Mouse (Mus musculus) CH12.LX (cell line): ENCODE measurements at regions not wholly inside any gene's neighbourhood (a gene's known extent, or its start where the extent isn't known, plus 50 kb on each side); places are given as distances from the start of the nearest gene placed in this dataset.

Experiments
- DNase-seq: peaks from one replicate; pipeline ENCODE4 v3.0.0-alpha.2; 2013; ENCODE audit errors: extremely low read depth
- H3K27ac ChIP-seq: 2 replicates; pipeline ENCODE4 v1.5.1; 2012; ENCODE audit warnings: low read depth, mild to moderate bottlenecking, control low read depth, moderate library complexity; ENCODE audit not compliant: insufficient read depth
- H3K27me3 ChIP-seq: replicated peaks from 2 replicates; pipeline ENCODE3; 2012; ENCODE audit warnings: inconsistent platforms
- H3K36me3 ChIP-seq, 2 experiments: replicated peaks in 1 of 2; 2 replicates each; pipeline versions ENCODE3 to v1.6.1; 2012; ENCODE audit warnings: inconsistent platforms in 1 of 2, low read length in 1 of 2, mild to moderate bottlenecking in 1 of 2, mixed read lengths in 1 of 2, moderate library complexity in 1 of 2; ENCODE audit not compliant: control insufficient read depth in 1 of 2, insufficient read depth in 1 of 2
- H3K4me1 ChIP-seq, 2 experiments: 2 replicates each; pipeline ENCODE4 v1.6.1; 2012; ENCODE audit warnings: inconsistent platforms in 1 of 2, moderate library complexity in 1 of 2; ENCODE audit not compliant: insufficient read depth in 2 of 2, control insufficient read depth in 1 of 2
- H3K4me2 ChIP-seq: 2 replicates; pipeline ENCODE4 v1.6.1; 2012; ENCODE audit warnings: low read depth, mild to moderate bottlenecking, control low read depth; ENCODE audit not compliant: poor library complexity, insufficient read depth, severe bottlenecking
- H3K4me3 ChIP-seq, 3 experiments: fragments of 150-350 bp in 1 of 3; sonication (generic) in 1 of 3; replicated peaks in 1 of 3; 2 replicates each; pipeline versions ENCODE3 to v1.5.1; 2011 to 2012; ENCODE audit warnings: low read depth in 2 of 3, low read length in 2 of 3, mild to moderate bottlenecking in 2 of 3, moderate library complexity in 2 of 3, control low read depth in 1 of 3, improper control_type of control experiment in 1 of 3, inconsistent platforms in 1 of 3, mixed read lengths in 1 of 3; ENCODE audit not compliant: poor library complexity in 1 of 3
- H3K79me2 ChIP-seq: replicated peaks from 2 replicates; pipeline ENCODE4 v1.6.1; 2012; ENCODE audit warnings: mild to moderate bottlenecking, moderate library complexity; ENCODE audit not compliant: control insufficient read depth, poor library complexity, insufficient read depth, severe bottlenecking; ENCODE audit errors: extremely low read depth
- H3K9ac ChIP-seq: 2 replicates; pipeline ENCODE4 v1.6.1; 2012; ENCODE audit warnings: low read depth, mild to moderate bottlenecking, control low read depth, moderate library complexity; ENCODE audit not compliant: insufficient read depth
- H3K9me3 ChIP-seq: replicated peaks from 2 replicates; pipeline ENCODE3; 2012; ENCODE audit warnings: low read length, inconsistent platforms, mixed read lengths
- BHLHE40 ChIP-seq: IDR thresholded peaks from 2 replicates; pipeline ENCODE4 v1.6.1; 2011; ENCODE audit warnings: mild to moderate bottlenecking, low read depth, low read length, improper control_type of control experiment
- CHD1 ChIP-seq: IDR thresholded peaks from 2 replicates; pipeline ENCODE4 v1.6.1; 2012; ENCODE audit warnings: low read depth, low read length, improper control_type of control experiment, inconsistent platforms
- E2F4 ChIP-seq: IDR thresholded peaks from 2 replicates; pipeline ENCODE4 v1.6.1; 2011; ENCODE audit warnings: low read depth, low read length, improper control_type of control experiment; ENCODE audit not compliant: insufficient replicate concordance
- ETS1 ChIP-seq: conservative IDR thresholded peaks from 2 replicates; pipeline ENCODE4 v1.6.1; 2012; ENCODE audit warnings: low read depth, mild to moderate bottlenecking, inconsistent platforms, low read length, improper control_type of control experiment, moderate library complexity
- GABPA ChIP-seq: IDR thresholded peaks from 2 replicates; pipeline ENCODE4 v1.6.1; 2012; ENCODE audit warnings: low read depth, low read length, improper control_type of control experiment, inconsistent platforms; ENCODE audit not compliant: insufficient replicate concordance
- JUN ChIP-seq: IDR thresholded peaks from 2 replicates; pipeline ENCODE4 v1.6.1; 2011; ENCODE audit warnings: low read depth, mild to moderate bottlenecking, low read length, improper control_type of control experiment, moderate library complexity; ENCODE audit not compliant: insufficient read depth
- KAT2A ChIP-seq: IDR thresholded peaks from 2 replicates; pipeline ENCODE4 v1.6.1; 2012; ENCODE audit warnings: low read length, improper control_type of control experiment, inconsistent platforms; ENCODE audit not compliant: insufficient replicate concordance
- MAFK ChIP-seq: IDR thresholded peaks from 2 replicates; pipeline ENCODE4 v1.6.1; 2011; ENCODE audit warnings: low read length, improper control_type of control experiment; ENCODE audit not compliant: insufficient replicate concordance
- MYC ChIP-seq: IDR thresholded peaks from 2 replicates; pipeline ENCODE4 v1.6.1; 2011; ENCODE audit warnings: low read depth, mild to moderate bottlenecking, improper control_type of control experiment, low read length
- NELFE ChIP-seq: IDR thresholded peaks from 2 replicates; pipeline ENCODE4 v1.6.1; 2011; ENCODE audit warnings: low read depth, low read length, improper control_type of control experiment
- NRF1 ChIP-seq: IDR thresholded peaks from 2 replicates; pipeline ENCODE4 v1.6.1; 2014; ENCODE audit warnings: low read depth, mild to moderate bottlenecking, inconsistent platforms, low read length, improper control_type of control experiment, moderate library complexity
- POLR2AphosphoS2 ChIP-seq: IDR thresholded peaks from 2 replicates; pipeline ENCODE4 v1.6.1; 2011; ENCODE audit warnings: low read depth, low read length, improper control_type of control experiment
- RCOR1 ChIP-seq: conservative IDR thresholded peaks from 2 replicates; pipeline ENCODE4 v1.6.1; 2012; ENCODE audit warnings: low read depth, mild to moderate bottlenecking, inconsistent platforms, low read length, improper control_type of control experiment
- SIN3A ChIP-seq: IDR thresholded peaks from 2 replicates; pipeline ENCODE4 v1.6.1; 2012; ENCODE audit warnings: low read length, improper control_type of control experiment, inconsistent platforms
- TBP ChIP-seq: conservative IDR thresholded peaks from 2 replicates; pipeline ENCODE4 v1.6.1; 2011; ENCODE audit warnings: low read depth, low read length, improper control_type of control experiment
- UBTF ChIP-seq: IDR thresholded peaks from 2 replicates; pipeline ENCODE4 v1.6.1; 2012; ENCODE audit warnings: low read depth, mild to moderate bottlenecking, inconsistent platforms, low read length, improper control_type of control experiment, moderate library complexity
- USF2 ChIP-seq: conservative IDR thresholded peaks from 2 replicates; pipeline ENCODE4 v1.6.1; 2011; ENCODE audit warnings: low read depth, low read length, improper control_type of control experiment
- ZKSCAN1 ChIP-seq: IDR thresholded peaks from 2 replicates; pipeline ENCODE4 v1.6.1; 2012; ENCODE audit warnings: low read depth, inconsistent platforms, low read length, improper control_type of control experiment, borderline replicate concordance
- dilution Hi-C: fragments of 300-500 bp; cut with MboI; formaldehyde crosslinking; loops from 2 replicates; pipeline ENCODE4 v1.14.3; 2020; ENCODE audit warnings: low sequenced_read_pairs; ENCODE audit not compliant: extremely low pct_unique_long_range_greater_than_20kb, extremely low pct_ligation_motif_present
- in situ Hi-C: fragments of 300-500 bp; cut with MboI; formaldehyde crosslinking; loops from 3 replicates; pipeline ENCODE4 v1.14.3; 2019; ENCODE audit warnings: low sequenced_read_pairs, low pct_ligation_motif_present, low pct_unique_long_range_greater_than_20kb, mixed read lengths

DNA sequence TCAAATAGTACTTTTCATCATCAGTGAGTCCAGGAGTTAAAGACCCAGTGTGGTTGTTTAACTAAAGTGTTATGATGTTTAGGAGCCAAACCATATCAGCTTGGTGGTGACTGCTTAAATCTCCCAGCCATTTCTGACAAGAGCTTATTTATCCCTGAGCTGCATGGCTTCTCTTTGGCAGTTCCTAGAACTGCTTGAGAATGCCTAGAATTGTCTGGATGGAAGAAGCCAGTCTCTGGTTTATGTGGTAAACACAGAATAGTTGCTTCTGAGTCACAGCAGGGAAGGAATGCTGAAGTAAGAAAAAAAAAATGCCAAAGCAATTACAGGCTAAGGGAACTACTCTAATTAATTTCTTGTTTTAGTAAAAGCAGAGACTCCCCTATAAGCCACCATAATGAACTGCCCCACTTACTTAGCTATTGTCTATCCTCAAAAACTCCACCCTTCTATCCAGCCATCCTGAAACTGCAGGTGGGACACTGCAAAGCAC lies 390.5 kb downstream of the Fut8 start:
- dilution Hi-C loops = no loop called here
- H3K9me3 ChIP-seq = no peaks in the 10 kb centered on the region
- no peaks in the 10 kb centered on the region for H3K79me2 ChIP-seq

DNA sequence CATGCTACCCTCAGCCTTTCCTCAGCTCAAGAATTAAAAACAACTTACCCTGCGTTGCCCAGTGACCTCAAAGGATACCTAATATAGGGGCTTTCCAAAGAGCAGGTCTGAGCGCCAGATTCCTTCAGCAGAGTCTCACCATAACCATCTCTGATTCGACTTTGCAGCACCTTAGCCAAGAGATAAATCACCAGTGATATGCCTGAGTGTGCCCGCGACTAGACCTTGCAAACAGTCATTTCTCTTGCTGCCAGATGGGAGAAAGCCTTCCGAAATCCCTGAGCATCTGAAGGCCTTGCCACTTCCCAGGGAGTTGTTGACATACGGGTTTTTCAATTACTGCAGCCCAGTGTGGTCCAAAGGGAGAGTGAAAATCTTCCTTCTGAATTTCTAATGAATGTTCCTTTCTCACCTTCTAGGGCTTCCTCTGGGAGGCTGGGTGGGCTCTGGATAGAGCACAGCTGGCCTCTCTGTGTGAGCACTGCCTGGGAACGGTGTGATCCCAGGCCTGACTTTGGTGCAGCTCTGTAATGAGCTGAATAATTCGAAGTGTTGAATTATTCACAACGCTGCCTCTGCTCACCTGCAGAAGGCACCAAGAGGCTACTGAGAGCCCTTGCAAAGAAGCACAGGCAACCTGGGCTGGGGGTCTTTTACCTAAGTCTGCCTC lies 396.2 kb downstream of the Fut8 start:
- TF ChIP-seq MAFK (no peak), GABPA (no peak), MYC (no peak), BHLHE40 (no peak), TBP (no peak), ZKSCAN1 (no peak), JUN (no peak), UBTF (no peak), POLR2AphosphoS2 (no peak), CHD1 (no peak), KAT2A (no peak), RCOR1 (no peak), ETS1 (no peak)
- Histone ChIP-seq H3K79me2 (no peaks in the 10 kb centered on the region), H3K36me3 (no peaks in the 10 kb centered on the region), H3K4me3 (no peak overlapping the region), H3K4me1 (no peaks in the 10 kb centered on the region), H3K9ac (no peak overlapping the region), H3K4me2 (no peak overlapping the region), H3K27me3 (no peaks in the 10 kb centered on the region), H3K27ac (no peak overlapping the region), H3K9me3 (no peaks in the 10 kb centered on the region)
- no peak for DNase-seq
- in situ Hi-C loops = no loop called here
- dilution Hi-C loops = no loop called here

More for the DNA sequence above, 390.5 kb downstream of the Fut8 start:
- no peak overlapping the region for H3K9ac ChIP-seq
- no peaks in the 10 kb centered on the region for H3K36me3 ChIP-seq
- no peak for DNase-seq
- H3K27me3 ChIP-seq = no peaks in the 10 kb centered on the region
- H3K4me3 ChIP-seq = no peak overlapping the region
- H3K4me2 ChIP-seq = no peak overlapping the region
- in situ Hi-C loops = no loop called here
- TF ChIP-seq USF2 (no peak), NELFE (no peak), UBTF (no peak), E2F4 (no peak), SIN3A (no peak), NRF1 (no peak)
- no peak overlapping the region for H3K27ac ChIP-seq
- H3K4me1 ChIP-seq = peaks cover 3 to 7% of the 10 kb centered on the region in 2 experiments; a peak in 3 of 4 replicates
